Mouse (Mus musculus) myocyte (in vitro differentiated cells): ENCODE results near the gene Snx13. TPM values are rescaled to one million over a fixed set of nuclear protein-coding genes. Genes with fewer than 3 reads are reported as not detected.

ENCODE experiments used
- H3K27me3 ChIP-seq: one replicate; pipeline ENCODE4 v1.6.1; 2011; ENCODE audit not compliant: control insufficient read depth, insufficient read depth, insufficient read length
- H3K36me3 ChIP-seq: one replicate; pipeline ENCODE4 v1.6.1; 2011; ENCODE audit not compliant: control insufficient read depth, insufficient read depth
- H3K4me2 ChIP-seq: one replicate; pipeline ENCODE4 v1.6.1; 2011; ENCODE audit warnings: low read depth, control low read depth
- H3K4me3 ChIP-seq: one replicate; pipeline ENCODE4 v1.5.1; 2011; ENCODE audit warnings: mild to moderate bottlenecking, control low read depth, moderate library complexity
- H3K79me2 ChIP-seq: one replicate; pipeline ENCODE4 v1.6.1; 2011; ENCODE audit not compliant: control insufficient read depth, insufficient read depth
- H3ac ChIP-seq: one replicate; pipeline ENCODE4 v1.6.1; 2011; ENCODE audit not compliant: control insufficient read depth, insufficient read length
- CEBPB ChIP-seq: IDR thresholded peaks from 2 replicates; pipeline ENCODE4 v1.6.1; 2011; ENCODE audit warnings: mild to moderate bottlenecking, moderate library complexity; ENCODE audit not compliant: poor library complexity, insufficient read depth, severe bottlenecking
- E2F4 ChIP-seq: IDR thresholded peaks from one replicate; pipeline ENCODE4 v1.6.1; 2011; ENCODE audit warnings: mild to moderate bottlenecking, control low read depth, moderate library complexity; ENCODE audit not compliant: insufficient read depth
- MAX ChIP-seq: IDR thresholded peaks from one replicate; pipeline ENCODE4 v1.6.1; 2011; ENCODE audit warnings: low read depth, mild to moderate bottlenecking, control low read depth
- MYOD1 ChIP-seq, 3 experiments: IDR thresholded peaks; one replicate each; pipeline ENCODE4 v1.6.1; 2011; ENCODE audit warnings: control low read depth in 2 of 3, low read depth in 2 of 3, mild to moderate bottlenecking in 2 of 3, moderate library complexity in 1 of 3; ENCODE audit not compliant: insufficient read length in 2 of 3, control insufficient read depth in 1 of 3
- MYOG ChIP-seq, 3 experiments: IDR thresholded peaks; one replicate each; pipeline ENCODE4 v1.6.1; 2011; ENCODE audit warnings: control low read depth in 2 of 3, low read depth in 2 of 3, mild to moderate bottlenecking in 2 of 3; ENCODE audit not compliant: insufficient read length in 2 of 3, control insufficient read depth in 1 of 3, insufficient read depth in 1 of 3
- POLR2A ChIP-seq: IDR thresholded peaks from one replicate; pipeline ENCODE4 v1.6.1; 2011; ENCODE audit warnings: low read depth, mild to moderate bottlenecking, control low read depth, moderate library complexity; ENCODE audit not compliant: insufficient read length
- POLR2AphosphoS2 ChIP-seq: IDR thresholded peaks from one replicate; pipeline ENCODE4 v1.6.1; 2011; ENCODE audit warnings: low read depth, control low read depth; ENCODE audit not compliant: insufficient read length
- REST ChIP-seq: IDR thresholded peaks from one replicate; pipeline ENCODE4 v1.6.1; 2011; ENCODE audit warnings: mild to moderate bottlenecking, control low read depth, moderate library complexity; ENCODE audit not compliant: insufficient read depth, insufficient read length
- SRF ChIP-seq: IDR thresholded peaks from one replicate; pipeline ENCODE4 v1.6.1; 2011; ENCODE audit warnings: low read depth; ENCODE audit not compliant: control insufficient read depth, insufficient read length
- TCF12 ChIP-seq: IDR thresholded peaks from one replicate; pipeline ENCODE4 v1.6.1; 2011; ENCODE audit warnings: mild to moderate bottlenecking, control low read depth; ENCODE audit not compliant: poor library complexity, insufficient read depth, severe bottlenecking
- TCF3 ChIP-seq: IDR thresholded peaks from one replicate; pipeline ENCODE4 v1.6.1; 2011; ENCODE audit warnings: low read depth, control low read depth; ENCODE audit not compliant: insufficient read length
- USF1 ChIP-seq: IDR thresholded peaks from one replicate; pipeline ENCODE4 v1.6.1; 2011; ENCODE audit warnings: low read depth, mild to moderate bottlenecking, control low read depth, moderate library complexity
- polyA plus RNA-seq: library from polyadenylated mRNA; unstranded; fragments of >200 nt; fragmentation: generic; extraction: Trizol; gene quantifications from one replicate; pipeline ENCODE4 v1.2.1, GENCODE M21; 2012; ENCODE audit warnings: missing spikeins

Gene Snx13
- polyA plus RNA-seq, 1 experiment, result 7.4 TPM

DNA sequence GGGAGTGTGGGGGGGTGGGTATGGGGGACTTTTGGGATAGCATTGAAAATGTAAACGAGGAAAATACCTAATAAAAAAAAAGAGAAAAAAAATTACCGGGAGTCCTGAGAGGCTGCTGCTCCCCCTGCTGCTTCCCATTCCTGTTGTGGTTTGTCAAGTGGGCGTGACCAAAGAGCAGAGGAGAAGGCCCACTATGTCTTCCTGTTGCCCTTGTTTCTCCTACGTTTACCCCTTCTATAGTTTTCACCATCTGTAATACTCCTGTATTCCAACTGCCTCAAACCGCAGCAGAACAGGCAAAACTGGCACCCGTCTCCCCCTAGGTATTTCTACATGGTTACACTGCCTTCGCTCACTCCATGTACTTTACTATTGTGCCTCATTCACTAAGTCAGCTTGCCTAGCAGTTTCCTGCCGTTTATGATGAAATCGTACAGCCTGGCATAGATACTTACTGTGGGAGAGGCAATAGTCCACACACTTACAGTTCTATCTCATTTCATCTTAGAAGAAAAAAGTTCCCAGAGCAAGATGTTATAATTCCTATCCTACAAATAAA, 28.2 kb upstream of the Snx13 start:
- Histone ChIP-seq H3K79me2 (no peaks in the 10 kb centered on the region), H3K4me3 (no peak overlapping the region), H3K27me3 (no peaks in the 10 kb centered on the region), H3K4me2 (no peak overlapping the region), H3K36me3 (no peaks in the 10 kb centered on the region), H3ac (no peak overlapping the region)
- no peak for TF ChIP-seq POLR2AphosphoS2
- TF ChIP-seq MYOG (IDR thresholded peaks at IDR 0.05; ENCODE audit: control insufficient read depth in 1 of 3, insufficient read depth in 1 of 3, insufficient read length in 2 of 3, low read depth in 2 of 3), result no peak
- TF ChIP-seq CEBPB, result no peak
- TF ChIP-seq TCF12, result no peak
- TF ChIP-seq E2F4, result no peak
- no peak for TF ChIP-seq MAX
- no peak for TF ChIP-seq REST
- TF ChIP-seq SRF, result no peak
- no peak for TF ChIP-seq MYOD1 (IDR thresholded peaks at IDR 0.05; ENCODE audit: control insufficient read depth in 1 of 3, insufficient read length in 2 of 3, low read depth in 2 of 3)
- no peak for TF ChIP-seq POLR2A
- no peak for TF ChIP-seq USF1
- TF ChIP-seq TCF3, result no peak

DNA sequence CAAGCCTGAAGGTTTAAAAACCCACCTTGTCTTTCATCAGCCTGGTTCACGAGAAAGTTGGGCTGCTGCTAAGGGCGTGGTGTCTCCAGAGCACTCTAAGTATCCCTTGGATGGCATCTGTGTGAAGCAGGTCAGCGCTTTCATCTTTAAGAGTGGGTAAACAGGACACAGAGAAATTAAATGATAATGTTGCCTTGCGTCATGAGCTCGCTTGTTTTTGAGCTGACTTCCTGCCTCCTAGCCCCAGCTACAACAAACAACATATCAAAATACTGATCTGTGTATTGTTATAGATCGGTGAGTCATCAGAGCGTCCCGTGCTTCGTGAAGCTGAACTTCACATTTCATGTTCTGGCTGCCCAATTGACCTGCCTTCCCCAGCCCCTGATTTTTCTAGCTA, 25.7 kb upstream of the Snx13 start:
- no peaks in the 10 kb centered on the region for H3K79me2 ChIP-seq
- H3K4me2 ChIP-seq, result no peak overlapping the region
- H3ac ChIP-seq, result no peak overlapping the region
- TF ChIP-seq E2F4, result no peak
- TF ChIP-seq SRF, result no peak
- TF ChIP-seq MYOD1 (IDR thresholded peaks at IDR 0.05; ENCODE audit: control insufficient read depth in 1 of 3, insufficient read length in 2 of 3, low read depth in 2 of 3), result no peak
- no peak for TF ChIP-seq POLR2A
- TF ChIP-seq TCF12, result no peak
- TF ChIP-seq USF1, result no peak
- TF ChIP-seq REST, result no peak
- no peak for TF ChIP-seq CEBPB
- TF ChIP-seq TCF3, result no peak
- TF ChIP-seq MYOG (IDR thresholded peaks at IDR 0.05; ENCODE audit: control insufficient read depth in 1 of 3, insufficient read depth in 1 of 3, insufficient read length in 2 of 3, low read depth in 2 of 3), result no peak
- no peak for TF ChIP-seq POLR2AphosphoS2
- no peak for TF ChIP-seq MAX
- no peaks in the 10 kb centered on the region for H3K27me3 ChIP-seq
- H3K4me3 ChIP-seq, result no peak overlapping the region
- H3K36me3 ChIP-seq, result no peaks in the 10 kb centered on the region

DNA sequence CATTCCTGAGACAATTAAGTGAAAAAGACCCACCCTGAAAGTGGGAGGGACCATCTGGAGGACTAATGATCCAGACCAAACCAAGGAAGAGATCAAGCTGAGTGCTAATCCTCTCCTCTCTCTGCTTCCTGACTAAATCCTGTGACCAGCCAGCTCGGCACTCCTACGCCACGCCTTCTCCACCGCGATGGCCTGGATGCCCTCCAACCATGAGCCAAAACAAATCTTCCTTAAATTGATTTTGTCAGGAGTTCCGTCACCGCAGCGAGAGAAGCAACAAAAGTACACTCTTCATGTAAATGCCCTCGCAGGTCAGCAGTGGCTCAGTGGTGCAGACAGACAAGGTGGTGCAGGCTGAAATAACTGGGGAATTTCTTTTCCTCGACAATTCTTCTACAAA, 24.9 kb upstream of the Snx13 start:
- Histone ChIP-seq H3ac (no peak overlapping the region), H3K4me3 (no peak overlapping the region), H3K79me2 (no peaks in the 10 kb centered on the region), H3K27me3 (no peaks in the 10 kb centered on the region), H3K36me3 (no peaks in the 10 kb centered on the region), H3K4me2 (no peak overlapping the region)
- TF ChIP-seq POLR2AphosphoS2 (no peak), MAX (no peak), TCF3 (no peak)

DNA sequence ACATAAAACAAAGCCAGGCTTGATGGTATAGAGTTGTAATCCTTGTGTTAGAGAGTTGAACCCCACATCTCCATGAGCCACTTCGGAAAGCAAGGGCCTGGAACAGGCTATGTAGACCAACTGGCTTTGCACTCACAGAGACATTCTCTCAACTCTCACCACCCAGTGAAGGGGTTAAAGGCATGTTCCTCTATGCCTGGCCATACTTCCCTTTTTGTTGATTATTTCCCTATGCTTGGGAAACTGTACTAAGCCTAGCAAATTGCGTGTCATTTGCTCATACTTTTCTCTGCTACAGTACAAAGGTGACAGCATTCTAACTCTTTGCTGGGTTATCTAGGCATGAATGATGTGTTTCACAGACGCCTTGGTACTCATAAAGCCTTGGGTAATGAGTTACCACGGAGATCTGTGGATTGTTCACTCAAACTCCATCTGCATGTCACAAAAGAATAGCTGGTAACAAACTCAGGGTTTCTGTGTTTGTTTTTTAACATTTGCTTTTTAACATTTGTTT, 21.0 kb upstream of the Snx13 start:
- no peak for TF ChIP-seq TCF12
- no peak for TF ChIP-seq USF1
- no peak for TF ChIP-seq REST
- no peak for TF ChIP-seq MAX
- no peaks in the 10 kb centered on the region for H3K36me3 ChIP-seq
- H3ac ChIP-seq, result no peak overlapping the region

DNA sequence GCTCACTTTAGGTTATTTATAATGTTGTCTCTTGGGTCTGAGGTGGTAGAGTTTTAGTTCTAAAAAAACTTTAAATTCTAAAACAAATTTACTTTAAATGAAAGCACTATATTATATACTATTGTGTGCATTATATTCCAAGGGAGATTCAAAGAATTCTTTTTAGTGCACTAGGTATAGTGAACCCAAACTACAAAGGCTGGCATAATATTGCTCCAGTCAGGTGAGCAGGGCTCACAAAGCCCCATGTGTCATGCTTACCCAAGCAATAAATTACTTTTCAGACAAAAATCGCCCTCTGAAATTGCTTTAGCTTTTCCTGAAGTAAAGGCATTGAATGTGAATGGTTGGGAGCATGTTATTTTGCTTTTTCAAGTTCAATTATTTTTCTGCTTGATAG, 19.5 kb upstream of the Snx13 start:
- no peaks in the 10 kb centered on the region for H3K27me3 ChIP-seq
- H3K79me2 ChIP-seq, result no peaks in the 10 kb centered on the region
- no peak overlapping the region for H3K4me2 ChIP-seq
- no peak for TF ChIP-seq MYOG (IDR thresholded peaks at IDR 0.05; ENCODE audit: control insufficient read depth in 1 of 3, insufficient read depth in 1 of 3, insufficient read length in 2 of 3, low read depth in 2 of 3)
- TF ChIP-seq POLR2AphosphoS2, result no peak
- TF ChIP-seq MAX, result no peak
- no peak for TF ChIP-seq SRF
- TF ChIP-seq MYOD1 (IDR thresholded peaks at IDR 0.05; ENCODE audit: control insufficient read depth in 1 of 3, insufficient read length in 2 of 3, low read depth in 2 of 3), result no peak
- H3ac ChIP-seq, result no peak overlapping the region
- H3K36me3 ChIP-seq, result no peaks in the 10 kb centered on the region
- no peak overlapping the region for H3K4me3 ChIP-seq

More for the DNA sequence above, 21.0 kb upstream of the Snx13 start:
- Histone ChIP-seq H3K4me2 (no peak overlapping the region), H3K27me3 (no peaks in the 10 kb centered on the region), H3K79me2 (no peaks in the 10 kb centered on the region), H3K4me3 (no peak overlapping the region)
